Mouse (Mus musculus) activated CD4-positive, CD25-positive, alpha-beta regulatory T cell, adult 9 weeks (primary cell): ENCODE data around the gene Mkks. TPM values are rescaled to one million over a fixed set of nuclear protein-coding genes. Genes with fewer than 3 reads are reported as not detected.

ENCODE experiments used
- polyA plus RNA-seq: library from polyadenylated mRNA; unstranded; fragments of 100-300 nt; shearing (Covaris generic); gene quantifications from one replicate; pipeline ENCODE4 v1.2.1, GENCODE M21; 2017

Gene Mkks
- polyA plus RNA-seq, result 28.1 TPM

GRCm38 (mm10) chr2:136891068-136891950, at the start of gene Mkks, which contains the start of the genes Slx4ip and AL731706.1:
Gene Mkks (minus strand): TSS chr2:136891389.
Gene Slx4ip (plus strand): TSS chr2:136891218.
Gene AL731706.1 (minus strand): TSS chr2:136891389.

GRCm38 (mm10) chr2:136885579-136885978, 5.6 kb downstream of the Mkks start, which contains the start of gene AL731706.2:
Gene AL731706.2 (minus strand): TSS chr2:136885679.

Other genes with a start within 250 kb of the Mkks start
- not detected for gene Snap25, start 177.9 kb downstream of the Mkks start, polyA plus RNA-seq
- 12.7 TPM for gene AL731706.2, start 5.7 kb downstream of the Mkks start, polyA plus RNA-seq
- gene Slx4ip, start 171 bp downstream of the Mkks start, polyA plus RNA-seq, result 7.5 TPM
- gene AL731706.1, start within 50 bp of the Mkks start, polyA plus RNA-seq, result 8.3 TPM
- gene Jag1, start 225.3 kb upstream of the Mkks start, polyA plus RNA-seq, result not detected